Mouse (Mus musculus) CD8-positive naive resting alpha-beta T cell, adult 2 months (primary cell): ENCODE measurements around the gene Tmem135.
"Not testable (repeated sequence)": the region's sequence is repeated elsewhere in the genome, so short reads cannot be mapped to it uniquely, and the experiment has no call there.

Experiments used
- DNase-seq, 2 experiments: peaks; one replicate each; pipeline ENCODE4 v3.0.0; 2022; ENCODE audit warnings: low read depth in 2 of 2, low spot score in 2 of 2

The Tmem135 gene

DNA sequence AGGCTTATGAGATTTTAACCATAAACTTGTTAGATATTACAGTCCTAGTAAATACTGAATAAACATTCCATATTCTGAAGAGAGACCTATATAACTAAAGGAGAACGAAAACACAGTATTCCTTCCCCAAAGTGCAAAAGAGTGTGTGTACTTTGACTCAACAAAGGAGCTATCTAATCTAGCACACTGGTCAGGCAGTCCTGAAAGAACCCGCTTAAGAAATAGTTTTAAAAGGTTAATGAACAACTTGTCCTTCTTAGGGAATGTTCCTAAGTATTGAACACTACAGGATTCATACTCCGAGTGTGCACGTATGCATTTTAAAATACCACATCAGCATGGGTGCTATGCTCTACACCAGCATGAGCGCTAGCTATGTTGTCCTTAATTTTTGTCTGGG, 76.3 kb downstream of the Tmem135 start:
- no peak for DNase-seq

- DNase-seq: no peak
These were observed 77.3 kb downstream of the Tmem135 start for GRCm38 (mm10) chr7:89326761-89327160.

- no peak for DNase-seq
These were observed 77.8 kb downstream of the Tmem135 start for GRCm38 (mm10) chr7:89326202-89326601.

- DNase-seq: not testable (repeated sequence)
These were observed 81.3 kb downstream of the Tmem135 start for GRCm38 (mm10) chr7:89322741-89323140.

GRCm38 (mm10) chr7:89319351-89319750, 84.7 kb downstream of the Tmem135 start:
- DNase-seq: no peak

DNA sequence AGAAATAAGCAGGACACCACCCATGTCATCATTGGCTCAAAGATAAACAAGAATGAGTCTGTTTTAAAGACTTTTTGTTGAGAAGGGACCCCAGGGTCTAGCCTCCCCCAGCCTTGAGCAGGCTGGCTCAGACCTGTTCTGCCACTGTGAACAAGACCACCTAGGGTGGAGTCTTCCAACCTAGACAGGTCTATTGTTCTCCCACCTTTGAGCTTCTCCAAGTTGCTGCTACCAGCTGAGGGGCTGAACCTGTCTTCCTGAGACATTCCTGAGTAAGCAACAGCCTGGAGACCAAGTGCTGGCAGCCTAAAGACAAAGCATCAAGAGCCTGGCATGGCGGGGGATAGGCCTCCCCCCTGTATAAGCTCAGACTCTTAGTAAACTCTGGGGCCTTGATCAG, 86.9 kb downstream of the Tmem135 start:
- DNase-seq: not testable (repeated sequence)

GRCm38 (mm10) chr7:89316112-89316511, 87.9 kb downstream of the Tmem135 start:
- no peak for DNase-seq

DNA sequence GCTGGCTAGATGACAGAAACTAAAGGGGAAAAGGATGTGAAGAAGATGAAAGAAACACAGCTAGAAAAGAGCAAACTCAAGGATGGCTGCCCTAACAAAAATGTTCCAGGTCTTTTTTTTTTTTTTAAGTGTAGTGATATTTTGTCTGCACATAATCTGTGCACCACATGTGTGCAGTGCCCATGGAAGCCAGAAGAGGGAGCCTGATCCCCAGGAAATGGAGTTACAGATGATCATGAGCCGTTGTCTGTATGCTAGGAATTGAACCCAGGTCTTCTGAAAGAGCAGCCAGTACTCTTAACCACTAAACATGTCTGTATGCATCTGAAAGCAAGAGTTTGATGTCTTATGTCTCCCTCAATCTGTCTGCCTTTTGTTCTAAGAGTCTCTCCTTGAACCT, 92.5 kb downstream of the Tmem135 start:
- no peak for DNase-seq

GRCm38 (mm10) chr7:89308926-89309325, 95.1 kb downstream of the Tmem135 start:
- no peak for DNase-seq

GRCm38 (mm10) chr7:89308238-89308637, 95.8 kb downstream of the Tmem135 start:
- DNase-seq: no peak

GRCm38 (mm10) chr7:89306831-89307230, 97.2 kb downstream of the Tmem135 start:
- DNase-seq: no peak

DNA sequence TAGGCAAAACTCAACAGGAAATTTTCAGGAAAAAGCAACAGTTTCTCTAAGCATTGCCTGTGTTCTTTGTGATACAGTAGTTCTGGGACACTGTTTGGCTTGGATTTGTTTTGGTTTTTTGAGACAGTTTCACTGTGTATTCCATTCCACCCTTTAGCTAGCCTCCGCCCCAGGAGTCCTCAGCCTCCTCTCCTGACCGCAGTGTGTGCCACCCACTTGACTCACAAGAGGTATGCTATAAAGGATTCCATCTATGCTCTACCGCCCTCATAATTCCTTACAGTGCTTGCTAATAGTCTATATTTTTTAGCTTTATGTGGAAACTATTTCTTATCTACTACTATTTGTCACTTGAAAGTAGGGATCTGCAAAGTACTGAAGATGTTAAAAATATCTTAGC, 99.1 kb downstream of the Tmem135 start:
- no peak for DNase-seq

- no peak for DNase-seq
These were observed 100.3 kb downstream of the Tmem135 start for GRCm38 (mm10) chr7:89303765-89304164.

DNA sequence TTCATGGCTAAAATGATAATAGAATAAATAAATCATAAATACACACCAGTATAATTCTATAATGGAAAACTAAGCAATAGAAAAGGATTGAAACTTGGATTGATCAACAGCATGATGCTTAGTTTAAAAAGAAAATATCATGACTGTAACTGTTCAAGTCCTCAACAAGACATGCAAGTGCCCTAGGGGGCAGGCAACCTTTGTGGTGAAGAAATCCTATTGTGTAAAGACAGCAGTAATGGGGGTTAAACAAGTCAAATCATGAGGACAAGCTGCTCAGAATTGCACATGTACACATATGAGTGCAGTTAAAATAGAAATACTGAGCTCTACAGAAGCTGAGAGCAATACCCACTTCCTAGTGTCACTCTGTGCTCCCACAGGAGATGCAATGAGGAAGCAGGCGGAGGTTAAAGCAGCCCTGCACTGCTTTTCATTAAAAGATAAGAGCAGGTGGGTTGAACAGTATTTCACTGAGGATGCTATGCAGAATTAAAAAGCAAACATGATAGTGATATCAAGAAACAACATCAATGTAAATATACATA, 105.0 kb downstream of the Tmem135 start:
- no peak for DNase-seq

GRCm38 (mm10) chr7:89296941-89297340, 107.1 kb downstream of the Tmem135 start:
- DNase-seq: no peak

GRCm38 (mm10) chr7:89282664-89283063, 121.4 kb downstream of the Tmem135 start:
- DNase-seq: no peak

- DNase-seq: not testable (repeated sequence)
These were observed 133.6 kb downstream of the Tmem135 start for GRCm38 (mm10) chr7:89270438-89270837.

DNA sequence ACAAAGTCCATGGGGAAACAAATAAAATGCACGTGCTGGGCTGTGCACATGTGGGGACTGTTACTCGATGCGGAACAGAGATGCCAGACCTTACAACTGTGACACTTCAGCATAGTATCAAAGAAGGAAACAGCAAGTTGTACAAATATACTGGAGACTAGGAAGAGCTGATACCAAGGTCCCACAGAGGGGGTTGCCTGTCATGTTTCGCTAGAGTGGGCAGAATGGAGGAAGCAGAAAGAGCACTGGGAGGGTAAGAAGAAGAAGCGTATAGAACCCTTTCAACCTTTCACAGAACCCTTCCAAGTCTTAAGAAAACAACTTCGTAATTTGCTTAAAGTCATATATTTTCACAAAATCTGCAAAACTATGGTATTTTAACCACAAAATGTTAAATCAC, 134.2 kb downstream of the Tmem135 start:
- no peak for DNase-seq

- no peak for DNase-seq
These were observed 136.5 kb downstream of the Tmem135 start for GRCm38 (mm10) chr7:89267542-89267941.

DNA sequence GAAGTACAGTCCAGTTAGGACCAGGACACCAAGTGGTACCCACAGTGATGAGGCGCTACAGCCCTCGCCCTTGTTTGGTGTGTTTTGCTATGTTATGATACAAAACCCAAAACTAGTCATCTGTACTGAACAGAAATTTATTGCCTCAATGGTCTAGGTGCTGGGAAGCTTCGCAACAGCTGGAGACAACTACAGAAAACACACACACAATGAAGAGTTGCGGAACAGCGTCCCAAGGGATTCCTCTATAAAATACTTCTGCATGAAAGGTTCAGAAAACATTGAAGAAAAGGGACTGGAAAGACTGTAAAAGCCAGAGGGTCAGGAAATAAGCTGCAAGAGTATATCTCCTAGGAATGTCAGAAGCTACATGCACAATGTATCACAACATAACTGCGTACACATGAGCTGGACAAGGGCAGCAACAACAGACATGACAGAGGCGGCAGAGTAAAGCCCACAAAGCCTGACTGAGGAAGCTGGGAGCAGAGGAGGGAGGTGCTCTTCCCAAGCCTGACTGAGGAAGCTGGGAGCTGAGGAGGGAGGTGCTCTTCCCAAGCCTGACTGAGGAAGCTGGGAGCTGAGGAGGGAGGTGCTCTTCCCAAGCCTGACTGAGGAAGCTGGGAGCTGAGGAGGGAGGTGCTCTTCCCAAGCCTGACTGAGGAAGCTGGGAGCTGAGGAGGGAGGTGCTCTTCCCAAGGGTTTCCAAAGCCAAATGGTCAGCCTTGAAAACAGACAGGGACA, 137.8 kb downstream of the Tmem135 start:
- DNase-seq: no peak

DNA sequence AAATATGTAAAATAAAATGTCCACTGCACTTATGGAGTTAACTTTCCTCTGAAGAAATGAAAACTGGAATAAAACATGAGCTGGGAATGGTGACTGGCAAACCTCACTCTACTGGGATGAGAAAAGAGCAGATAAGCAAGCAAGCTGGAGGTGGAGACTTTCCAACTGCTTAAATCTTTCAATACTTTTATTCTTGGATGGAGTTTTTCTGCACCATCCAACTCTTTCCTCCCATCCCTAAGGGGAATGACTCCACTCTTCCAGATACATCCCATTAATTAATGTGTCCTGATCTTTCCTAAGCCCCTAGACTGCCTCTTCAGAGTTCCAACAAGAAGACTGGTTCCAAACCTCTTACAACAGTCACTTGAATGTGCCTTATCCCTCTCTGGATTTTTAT, 143.1 kb downstream of the Tmem135 start:
- DNase-seq: no peak

DNA sequence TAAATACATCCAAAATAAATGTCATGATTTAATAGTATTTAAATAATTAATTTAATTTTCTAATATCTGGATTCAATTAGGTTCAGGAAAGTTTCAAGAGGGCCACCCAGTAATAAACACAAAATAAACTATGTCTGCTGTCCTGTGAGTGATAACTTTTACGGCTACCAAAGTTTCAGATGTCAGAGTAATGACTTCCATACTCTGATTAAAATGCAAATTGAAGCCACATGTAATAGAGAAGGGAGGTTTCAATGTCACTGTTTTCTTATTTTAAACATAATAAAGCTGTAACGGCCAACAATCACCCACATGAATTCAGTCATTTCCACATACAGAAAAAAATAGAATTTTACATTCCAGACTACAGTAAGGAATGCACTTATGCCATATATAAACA, 145.2 kb downstream of the Tmem135 start:
- no peak for DNase-seq
